Mouse (Mus musculus) layer of hippocampus, adult 8-10 months (tissue): ENCODE data around the gene Atp5d. TPM values are rescaled to one million over a fixed set of nuclear protein-coding genes. Genes with fewer than 3 reads are reported as not detected.

ENCODE experiments used
- DNase-seq, 2 experiments: peaks; one replicate each; pipeline ENCODE4 v3.0.0; 2022; ENCODE audit warnings: low spot score in 2 of 2
- total RNA-seq, 4 experiments: library from RNA; stranded (reverse); gene quantifications; 2 replicates each; pipeline ENCODE4 v1.2.4; 2022

Atp5d gene
- total RNA-seq, 4 experiments from 2014 or later = 315 to 328 (median 323) TPM

DNA sequence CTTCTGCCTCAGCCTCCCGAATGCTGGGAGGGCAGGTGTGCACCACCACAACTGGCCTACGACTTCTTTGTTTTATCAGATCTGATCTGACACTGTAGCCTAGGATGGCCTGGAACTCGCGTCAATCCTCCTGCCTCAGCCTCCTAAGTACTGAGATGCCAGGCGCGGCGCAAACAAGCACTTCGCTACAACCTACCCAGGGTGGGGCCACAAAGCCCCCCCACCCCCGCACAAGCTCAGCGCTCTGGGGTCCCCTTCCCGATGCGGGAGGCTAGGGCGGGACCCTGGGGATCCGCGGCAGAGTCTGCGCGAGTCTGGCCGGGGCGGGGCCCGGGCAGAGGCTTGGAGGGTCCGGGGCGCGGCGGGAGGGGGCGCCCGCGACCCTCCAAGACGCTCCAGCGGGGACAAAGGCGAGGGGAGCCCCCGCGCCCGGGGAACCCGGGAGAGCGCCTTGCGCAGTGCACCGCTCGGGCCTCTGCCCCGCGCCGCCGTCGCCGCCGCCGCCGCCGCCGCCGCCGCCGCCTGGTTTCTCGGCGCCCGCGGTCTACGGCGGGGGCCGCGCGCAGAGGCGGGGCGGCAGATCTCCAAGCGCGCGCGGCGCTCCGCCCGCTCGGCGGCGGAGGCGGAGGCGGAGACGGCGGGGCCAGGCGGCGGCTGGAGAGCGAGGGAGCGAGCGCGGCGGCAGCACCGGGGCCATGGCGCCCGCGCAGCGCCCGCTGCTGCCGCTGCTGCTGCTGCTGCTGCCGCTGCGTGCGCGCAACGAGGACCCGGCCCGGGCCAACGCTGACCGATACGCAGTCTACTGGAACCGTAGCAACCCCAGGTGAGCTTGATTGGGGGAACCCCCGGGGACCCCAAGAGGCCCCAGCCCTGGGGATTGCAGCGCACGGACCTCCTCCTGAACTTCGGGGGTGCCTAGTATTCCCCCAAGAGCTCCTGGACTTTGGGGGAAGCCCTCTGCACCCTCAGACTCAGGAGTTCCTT is 40.9 kb downstream of the Atp5d start, which contains the start of gene Efna2:
Efna2 (plus strand) TSS at position 415 of the 984 bp plus-strand sequence.
- no peak for DNase-seq

DNA sequence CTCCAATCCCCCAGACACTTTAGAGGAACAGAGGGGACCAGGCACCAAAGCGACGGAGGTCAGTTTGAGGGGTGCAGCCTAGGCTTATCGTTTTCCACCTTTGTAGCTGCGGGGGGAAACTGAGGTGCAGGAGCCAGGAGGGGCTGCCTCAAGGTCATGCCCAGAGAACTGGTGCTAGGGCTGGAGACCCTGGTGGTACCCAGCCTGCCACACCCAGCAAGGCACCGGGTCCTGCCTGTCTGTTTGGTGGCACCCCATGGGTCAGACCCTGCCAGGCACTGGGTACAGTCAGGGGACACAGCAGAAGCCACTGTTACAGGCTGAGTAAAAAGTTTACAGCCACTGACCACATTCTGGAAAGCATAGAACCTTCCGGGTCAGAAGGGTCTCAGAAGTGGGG is 41.9 kb downstream of the Atp5d start:
- DNase-seq = no peak

DNA sequence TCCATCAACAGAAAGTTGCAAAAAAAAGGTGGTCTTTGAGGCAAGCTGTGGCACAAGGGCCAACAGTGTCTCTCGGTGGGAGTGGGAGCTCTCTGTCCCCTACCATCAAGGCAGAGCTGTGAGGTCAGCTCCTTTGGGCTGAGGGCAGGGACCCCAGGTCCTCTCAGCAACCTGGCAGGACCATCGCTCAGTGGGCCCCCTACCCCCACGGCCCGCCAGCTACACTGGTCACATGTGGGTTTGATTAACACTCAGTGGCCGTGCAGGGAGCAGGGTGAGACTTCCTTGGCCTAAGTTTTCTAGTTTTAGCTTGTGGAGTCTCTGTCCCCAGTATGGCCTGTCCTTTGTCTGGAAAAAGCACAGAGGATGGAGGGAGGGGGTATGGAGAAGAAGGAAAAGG is 42.4 kb downstream of the Atp5d start:
- no peak for DNase-seq

DNA sequence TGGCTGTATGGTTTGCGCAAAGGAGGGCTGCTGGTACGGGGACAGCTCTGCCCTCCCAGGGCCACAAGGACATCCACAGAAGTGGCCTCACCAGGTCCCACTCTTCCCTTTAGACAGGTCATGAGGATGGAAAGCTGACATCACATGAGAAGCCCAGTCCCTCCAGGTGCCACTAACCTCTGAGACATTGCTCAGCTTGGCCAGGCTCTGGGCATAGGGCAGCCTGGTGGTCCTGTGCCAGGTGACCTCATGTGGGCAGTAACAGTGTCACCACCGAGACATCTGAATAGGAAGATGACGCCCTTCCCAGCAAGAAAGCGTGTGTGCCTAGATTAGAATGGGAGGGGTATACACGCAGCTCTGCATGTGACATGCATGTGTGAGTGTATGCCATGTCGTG is 44.1 kb downstream of the Atp5d start:
- no peak for DNase-seq

DNA sequence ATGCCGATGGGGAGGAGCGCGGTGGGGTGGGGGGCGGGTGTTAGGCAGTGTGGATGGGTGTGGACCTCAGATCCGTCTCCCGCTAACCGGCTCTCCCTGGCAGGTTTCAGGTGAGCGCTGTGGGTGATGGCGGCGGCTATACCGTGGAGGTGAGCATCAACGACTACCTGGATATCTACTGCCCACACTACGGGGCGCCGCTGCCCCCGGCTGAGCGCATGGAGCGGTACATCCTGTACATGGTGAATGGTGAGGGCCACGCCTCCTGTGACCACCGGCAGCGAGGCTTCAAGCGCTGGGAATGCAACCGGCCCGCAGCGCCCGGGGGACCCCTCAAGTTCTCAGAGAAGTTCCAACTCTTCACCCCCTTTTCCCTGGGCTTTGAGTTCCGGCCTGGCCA is 48.2 kb downstream of the Atp5d start:
- DNase-seq = no peak

DNA sequence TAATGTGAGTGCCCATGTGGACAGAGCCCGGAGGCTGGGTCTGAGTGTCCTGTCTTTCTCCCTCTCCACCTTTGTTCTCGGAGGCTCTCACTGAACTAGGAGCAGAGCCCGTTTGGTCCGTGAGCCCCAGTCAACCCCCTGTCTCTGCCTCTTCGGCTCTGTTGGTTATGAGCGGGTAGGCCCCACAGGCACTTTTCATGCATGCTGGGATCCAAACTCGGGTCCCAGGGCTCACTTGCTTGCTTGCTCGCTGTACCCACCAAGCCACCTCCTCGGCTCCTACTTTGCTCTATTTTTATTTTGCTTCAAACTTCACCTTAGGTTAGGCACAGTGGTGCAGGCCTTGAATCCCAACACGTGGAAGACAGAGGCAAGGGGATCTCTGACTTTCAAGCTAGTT is 49.3 kb downstream of the Atp5d start:
- no peak for DNase-seq

DNA sequence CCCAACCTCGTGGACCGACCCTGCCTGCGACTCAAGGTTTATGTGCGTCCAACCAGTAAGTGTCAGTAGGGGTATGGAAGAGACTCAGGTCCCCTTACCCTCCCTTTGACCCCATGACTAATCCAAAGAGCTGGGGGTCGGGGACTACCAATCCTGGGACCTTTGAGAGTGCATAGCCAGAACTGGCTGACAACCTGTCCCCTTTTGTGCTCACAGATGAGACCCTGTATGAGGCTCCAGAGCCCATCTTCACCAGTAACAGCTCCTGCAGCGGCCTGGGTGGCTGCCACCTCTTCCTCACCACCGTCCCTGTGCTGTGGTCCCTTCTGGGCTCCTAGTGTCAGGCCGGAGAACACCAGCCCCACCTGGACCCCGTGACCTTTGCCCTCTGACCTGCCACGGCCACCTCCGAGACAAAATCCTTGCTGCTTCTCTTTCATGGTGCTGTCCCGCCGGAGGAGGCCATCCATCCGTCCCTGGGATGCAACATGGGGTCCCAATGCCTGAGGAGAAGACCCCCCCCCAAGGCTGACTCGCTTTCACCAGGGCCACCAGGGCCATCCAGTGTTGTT is 50.1 kb downstream of the Atp5d start:
- no peak for DNase-seq

DNA sequence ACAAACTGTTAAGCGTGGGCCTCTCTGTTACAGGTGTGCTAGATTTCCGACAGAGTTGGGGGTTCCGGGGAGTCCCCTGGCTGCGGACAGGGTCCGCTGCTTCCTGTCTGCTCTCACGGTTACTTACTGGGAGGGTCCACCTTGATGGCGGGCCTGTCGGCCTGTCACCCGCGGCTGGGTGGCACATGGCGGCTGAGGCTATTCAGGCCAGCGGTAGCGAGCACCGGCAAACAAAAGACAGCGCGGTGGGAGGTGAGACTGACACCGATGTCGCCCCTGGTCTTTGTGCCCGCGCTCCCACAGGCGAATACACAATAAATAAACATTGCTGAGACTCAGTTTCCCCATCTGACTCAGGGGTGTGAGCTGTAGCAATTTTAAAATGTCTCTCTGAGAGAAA is 51.6 kb downstream of the Atp5d start:
- no peak for DNase-seq

DNA sequence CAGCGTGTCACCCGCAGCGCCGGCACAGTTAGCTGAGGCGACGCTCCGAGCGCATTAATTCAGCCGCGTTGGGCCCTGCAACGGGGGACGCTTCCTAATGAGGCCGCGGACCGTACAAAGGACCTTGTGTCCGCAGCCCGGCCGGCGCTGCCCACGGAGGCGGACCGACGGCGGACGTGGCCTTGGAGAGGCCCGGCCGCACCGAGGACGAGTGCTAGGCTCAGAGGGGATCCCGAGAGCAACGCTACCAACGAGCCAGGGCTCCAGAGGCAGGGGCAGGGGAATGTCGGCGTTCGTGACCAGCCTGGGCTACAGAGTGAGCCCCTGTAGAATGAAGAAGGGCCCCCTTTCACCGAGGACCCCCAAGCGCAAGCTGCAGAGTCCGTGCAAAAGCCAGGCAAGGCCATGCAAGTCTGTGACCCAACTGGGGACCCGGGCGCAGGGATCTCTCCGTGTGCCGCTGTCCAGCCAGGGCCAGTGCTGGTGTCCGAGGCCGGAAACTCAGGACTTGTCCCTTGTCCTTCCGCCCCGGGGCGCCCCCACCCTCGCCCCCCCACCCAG is 52.1 kb downstream of the Atp5d start:
- no peak for DNase-seq

DNA sequence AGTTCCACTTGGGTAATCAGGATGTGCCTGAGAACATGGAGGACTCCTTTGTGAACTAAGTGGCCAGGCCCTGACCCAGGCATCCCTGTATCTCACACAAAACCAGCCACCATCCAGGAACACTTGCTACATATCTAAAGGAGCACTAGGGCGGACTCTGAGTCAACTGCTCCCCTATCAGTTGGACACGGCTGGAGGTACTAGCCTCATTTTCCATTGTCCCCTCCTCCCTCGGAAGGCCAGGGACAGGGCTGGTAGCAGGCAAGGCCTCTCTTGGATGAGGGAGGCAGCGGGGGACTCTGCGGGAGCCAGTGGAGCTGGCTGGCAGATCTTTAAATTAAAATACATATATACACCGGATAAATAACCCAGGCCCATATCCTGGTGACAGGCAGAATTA is 55.5 kb downstream of the Atp5d start:
- no peak for DNase-seq

DNA sequence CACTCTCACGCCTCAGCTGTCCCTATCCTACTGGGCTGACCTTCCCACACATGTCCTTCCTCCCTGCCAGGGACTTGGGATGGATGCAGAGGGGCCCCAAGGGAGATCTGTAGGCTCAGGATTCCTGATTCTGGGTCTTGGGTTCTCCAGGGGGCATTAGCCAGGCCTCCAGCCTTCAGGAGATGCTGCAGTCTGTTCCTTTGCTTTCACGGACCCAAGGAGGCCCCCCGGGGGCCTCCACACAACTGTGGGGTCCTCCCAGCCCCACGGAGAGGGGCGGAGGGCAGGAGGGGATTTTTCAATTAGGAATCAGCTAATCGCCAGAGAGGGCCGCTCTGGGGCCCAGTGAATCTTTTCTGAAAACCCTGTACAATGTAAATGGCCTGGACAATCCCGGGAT is 56.0 kb downstream of the Atp5d start:
- DNase-seq = no peak

Other genes with a start within 250 kb of the Atp5d start
- gene Cfd, start 247.8 kb upstream of the Atp5d start, total RNA-seq = under 1 TPM in 1 of 4 experiments, not detected in 3; 0.39 TPM
- 10 to 100 TPM; 50.4 to 61.2 (median 57.1) TPM for gene Med16, start 229.7 kb upstream of the Atp5d start, total RNA-seq
- gene Gm26602, start 227.8 kb upstream of the Atp5d start, total RNA-seq = not detected
- 1 to 10 TPM; 6.3 to 8.3 (median 7.6) TPM for gene Kiss1r, start 221.7 kb upstream of the Atp5d start, total RNA-seq
- gene R3hdm4, start 217.4 kb upstream of the Atp5d start, total RNA-seq = 100 to 1,000 TPM; 340 to 392 (median 347) TPM
- gene Arid3a, start 211.6 kb upstream of the Atp5d start, total RNA-seq = 10 to 100 TPM in 1 of 4 experiments, 1 to 10 TPM in 3; 6.6 to 11.8 (median 7.5) TPM
- 10 to 100 TPM; 42.9 to 50.8 (median 48.6) TPM for gene Wdr18, start 178.5 kb upstream of the Atp5d start, total RNA-seq
- gene Grin3b, start 167.9 kb upstream of the Atp5d start, total RNA-seq = under 1 TPM in 2 of 4 experiments, not detected in 2; 0.19 to 0.20 TPM
- 100 to 1,000 TPM; 111 to 119 (median 116) TPM for gene Tmem259, start 154.3 kb upstream of the Atp5d start, total RNA-seq
- 1 to 10 TPM; 5.3 to 9.8 (median 6.6) TPM for gene Cnn2, start 150.0 kb upstream of the Atp5d start, total RNA-seq
- gene Abca7, start 142.1 kb upstream of the Atp5d start, total RNA-seq = 10 to 100 TPM; 12.4 to 13.6 (median 13.3) TPM
- 10 to 100 TPM in 2 of 4 experiments, 1 to 10 TPM in 2; 2.8 to 14.1 (median 8.2) TPM for gene Arhgap45, start 122.0 kb upstream of the Atp5d start, total RNA-seq
- gene Polr2e, start 98.8 kb upstream of the Atp5d start, total RNA-seq = 10 to 100 TPM; 64.2 to 86.7 (median 75.4) TPM
- gene Gpx4, start 91.5 kb upstream of the Atp5d start, total RNA-seq = 100 to 1,000 TPM; 433 to 528 (median 468) TPM
- gene Sbno2, start 33.1 kb upstream of the Atp5d start, total RNA-seq = 10 to 100 TPM; 19.9 to 52.8 (median 29.8) TPM
- gene Stk11, start 22.8 kb upstream of the Atp5d start, total RNA-seq = 100 to 1,000 TPM in 1 of 4 experiments, 10 to 100 TPM in 3; 94.2 to 111 (median 96.5) TPM
- gene Cbarp, start 2.2 kb downstream of the Atp5d start, total RNA-seq = 100 to 1,000 TPM; 295 to 345 (median 308) TPM
- gene Midn, start 9.6 kb downstream of the Atp5d start, total RNA-seq = 10 to 100 TPM; 47.2 to 63.6 (median 58.0) TPM
- gene Cirbp, start 27.4 kb downstream of the Atp5d start, total RNA-seq = 100 to 1,000 TPM in 2 of 4 experiments, 10 to 100 TPM in 2; 75.7 to 148 (median 96.4) TPM
- gene 1600002K03Rik, start 34.3 kb downstream of the Atp5d start, total RNA-seq = 1 to 10 TPM; 1.8 to 9.0 (median 6.2) TPM
- gene Efna2, start 40.9 kb downstream of the Atp5d start, total RNA-seq = 1 to 10 TPM; 7.4 to 8.3 (median 7.9) TPM
- gene Mum1, start 87.8 kb downstream of the Atp5d start, total RNA-seq = 10 to 100 TPM; 44.5 to 51.5 (median 45.6) TPM
- gene Ndufs7, start 110.5 kb downstream of the Atp5d start, total RNA-seq = 100 to 1,000 TPM; 190 to 206 (median 201) TPM
- gene Gamt, start 122.4 kb downstream of the Atp5d start, total RNA-seq = 10 to 100 TPM; 22.4 to 34.7 (median 27.9) TPM
- gene Dazap1, start 122.9 kb downstream of the Atp5d start, total RNA-seq = 10 to 100 TPM; 84.8 to 98.3 (median 91.6) TPM
- gene Rps15, start 153.8 kb downstream of the Atp5d start, total RNA-seq = 1,000 to 10,000 TPM in 1 of 4 experiments, 100 to 1,000 TPM in 3; 755 to 1,005 (median 888) TPM
- gene Apc2, start 157.3 kb downstream of the Atp5d start, total RNA-seq = 100 to 1,000 TPM in 3 of 4 experiments, 10 to 100 TPM in 1; 90.4 to 113 (median 110) TPM
- 10 to 100 TPM; 20.4 to 27.1 (median 23.3) TPM for gene 2310011J03Rik, start 181.9 kb downstream of the Atp5d start, total RNA-seq
- gene Pcsk4, start 190.9 kb downstream of the Atp5d start, total RNA-seq = 1 to 10 TPM; 3.3 to 6.4 (median 4.1) TPM
- 10 to 100 TPM in 2 of 4 experiments, 1 to 10 TPM in 2; 9.2 to 12.3 (median 10.2) TPM for gene Reep6, start 191.3 kb downstream of the Atp5d start, total RNA-seq
- gene Adamtsl5, start 209.8 kb downstream of the Atp5d start, total RNA-seq = 1 to 10 TPM; 5.8 to 7.4 (median 6.7) TPM
- gene Plk5, start 217.8 kb downstream of the Atp5d start, total RNA-seq = 10 to 100 TPM; 18.0 to 36.4 (median 30.4) TPM
- 10 to 100 TPM; 17.0 to 19.6 (median 18.3) TPM for gene Mex3d, start 249.0 kb downstream of the Atp5d start, total RNA-seq